Mouse (Mus musculus) hindbrain, embryonic 12.5 days (tissue): ENCODE measurements around the gene Cbl. TPM values are rescaled to one million over a fixed set of nuclear protein-coding genes. Genes with fewer than 3 reads are reported as not detected.
A peak's percentile ranks its signal among the peaks of the same experiment; 100 is the strongest.

Experiments
- ATAC-seq: fragments of 200-750 bp; cut with Nextera tagmentation; 2 replicates; pipeline ENCODE4 v1.8.0; 2017; ENCODE audit warnings: moderate TSS enrichment; ENCODE audit not compliant: low FRiP score
- H3K27ac ChIP-seq: fragments of 300-500 bp; sonication (generic); 2 replicates; pipeline ENCODE4 v1.5.1; 2016; ENCODE audit warnings: mild to moderate bottlenecking
- H3K27me3 ChIP-seq: fragments of 300-500 bp; sonication (generic); 2 replicates; pipeline ENCODE4 v1.6.1; 2016; ENCODE audit warnings: mild to moderate bottlenecking
- H3K36me3 ChIP-seq: fragments of 300-500 bp; sonication (generic); 2 replicates; pipeline ENCODE4 v1.6.1; 2016; ENCODE audit warnings: mild to moderate bottlenecking
- H3K4me1 ChIP-seq: fragments of 300-500 bp; sonication (generic); 2 replicates; pipeline ENCODE4 v1.6.1; 2016
- H3K4me2 ChIP-seq: fragments of 300-500 bp; sonication (generic); replicated peaks from 2 replicates; pipeline ENCODE4 v1.6.1; 2016; ENCODE audit warnings: mild to moderate bottlenecking
- H3K4me3 ChIP-seq: fragments of 300-500 bp; sonication (generic); 2 replicates; pipeline ENCODE4 v1.5.1; 2016; ENCODE audit warnings: mild to moderate bottlenecking
- H3K9ac ChIP-seq: fragments of 300-500 bp; sonication (generic); 2 replicates; pipeline ENCODE4 v1.6.1; 2016; ENCODE audit warnings: mild to moderate bottlenecking, moderate library complexity
- H3K9me3 ChIP-seq: fragments of 300-500 bp; sonication (generic); replicated peaks from 2 replicates; pipeline ENCODE4 v1.6.1; 2016; ENCODE audit warnings: mild to moderate bottlenecking
- WGBS: fragments of 180-500 bp; shearing (Covaris S2); methylation state at CpG from one replicate; pipeline ENCODE4 v1.1.7; 2016; 5-methylcytosine and 5-hydroxymethylcytosine counted together
- polyA plus RNA-seq: library from polyadenylated mRNA; unstranded; fragments of >200 nt; fragmentation: Nextera tagmentation; extraction: Ambion mirVana; gene quantifications from 2 replicates; pipeline ENCODE4 v1.2.1, GENCODE M21; 2016

The Cbl gene
- polyA plus RNA-seq, 1 experiment from 2014 or later, result 26.2 TPM

DNA sequence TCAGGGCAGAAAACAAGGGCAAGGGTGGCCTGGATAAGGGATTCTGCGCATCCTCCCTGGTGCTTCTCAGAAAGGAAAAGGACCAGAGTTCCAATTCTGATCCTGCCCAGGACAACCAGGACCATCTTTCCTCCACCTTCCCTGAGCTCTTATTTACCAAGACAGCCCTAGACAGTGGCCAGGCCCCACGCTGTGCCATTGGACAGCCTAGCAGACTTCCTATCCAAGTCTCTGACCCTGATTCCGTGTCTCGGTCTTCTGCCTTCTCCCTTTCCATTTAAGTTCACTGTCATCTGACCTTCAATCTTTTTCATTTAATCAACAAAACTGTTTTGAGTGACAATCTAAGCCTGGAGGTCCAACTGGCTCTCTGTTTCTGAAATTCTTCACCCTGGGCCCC, 127.3 kb downstream of the Cbl start:
- H3K4me3 ChIP-seq, result no peak overlapping the region
- H3K9ac ChIP-seq, result no peak overlapping the region
- H3K4me2 ChIP-seq, result no peak overlapping the region
- H3K4me1 ChIP-seq, result peaks cover 41% of the 10 kb centered on the region
- H3K27ac ChIP-seq, result no peak overlapping the region; the same call in 1 of the 2 replicates
- no peaks in the 10 kb centered on the region for H3K9me3 ChIP-seq
- peaks cover 14% of the 10 kb centered on the region for H3K36me3 ChIP-seq
- no peak for ATAC-seq
- WGBS, result 77% methylated on average over 4 of the region's 4 CpGs
- H3K27me3 ChIP-seq, result no peaks in the 10 kb centered on the region

DNA sequence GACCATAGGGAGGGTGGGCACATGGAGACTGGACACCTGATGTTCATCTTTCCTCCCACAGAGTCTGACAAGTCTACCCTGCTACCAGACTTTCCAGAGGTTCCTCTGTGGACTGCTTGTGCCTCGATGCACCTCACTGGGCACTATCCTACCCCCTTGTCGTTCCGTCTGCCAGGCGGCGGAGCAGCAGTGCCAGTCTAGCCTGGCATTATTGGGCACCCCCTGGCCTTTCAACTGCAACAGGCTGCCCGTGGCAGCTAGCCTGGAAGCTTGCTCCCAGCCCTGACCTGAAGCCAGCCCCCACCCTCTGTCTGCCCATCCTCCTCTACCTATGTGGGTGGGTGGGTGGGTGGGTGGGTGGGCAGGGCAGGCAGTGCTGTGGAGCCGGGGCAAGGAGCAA, 127.7 kb downstream of the Cbl start:
- H3K27me3 ChIP-seq, result no peaks in the 10 kb centered on the region
- H3K4me3 ChIP-seq, result no peak overlapping the region
- WGBS, result 92% methylated on average over 7 of the region's 7 CpGs
- H3K4me1 ChIP-seq, result peaks cover 41% of the 10 kb centered on the region
- H3K36me3 ChIP-seq, result peaks cover 14% of the 10 kb centered on the region
- H3K9me3 ChIP-seq, result no peaks in the 10 kb centered on the region
- no peak overlapping the region for H3K27ac ChIP-seq
- no peak for ATAC-seq
- H3K4me2 ChIP-seq, result no peak overlapping the region
- no peak overlapping the region for H3K9ac ChIP-seq

DNA sequence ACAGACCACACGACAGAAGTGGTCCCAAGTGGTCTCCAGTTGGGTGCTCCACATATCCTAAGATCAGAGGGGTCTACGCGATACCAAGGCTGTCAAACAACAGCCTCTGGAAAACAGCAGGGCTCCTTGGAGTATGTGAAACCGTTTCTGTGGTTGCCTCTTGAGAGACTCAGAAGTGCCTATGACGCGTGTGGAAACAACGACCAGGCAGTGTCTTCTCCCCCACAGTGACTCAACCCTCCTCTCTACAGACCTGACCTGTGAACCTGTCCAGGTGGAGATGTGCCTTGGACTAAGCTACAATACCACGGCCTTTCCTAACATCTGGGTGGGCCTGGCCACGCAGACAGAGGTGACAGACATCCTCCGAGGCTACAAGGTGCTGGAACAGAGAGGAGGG, 128.1 kb downstream of the Cbl start:
- no peak overlapping the region for H3K27ac ChIP-seq
- WGBS, result 87% methylated on average over 10 of the region's 10 CpGs
- H3K27me3 ChIP-seq, result no peaks in the 10 kb centered on the region
- H3K9ac ChIP-seq, result no peak overlapping the region
- no peak for ATAC-seq
- no peaks in the 10 kb centered on the region for H3K9me3 ChIP-seq
- H3K4me2 ChIP-seq, result no peak overlapping the region
- peaks cover 41% of the 10 kb centered on the region for H3K4me1 ChIP-seq
- H3K36me3 ChIP-seq, result peaks cover 14% of the 10 kb centered on the region
- H3K4me3 ChIP-seq, result no peak overlapping the region

DNA sequence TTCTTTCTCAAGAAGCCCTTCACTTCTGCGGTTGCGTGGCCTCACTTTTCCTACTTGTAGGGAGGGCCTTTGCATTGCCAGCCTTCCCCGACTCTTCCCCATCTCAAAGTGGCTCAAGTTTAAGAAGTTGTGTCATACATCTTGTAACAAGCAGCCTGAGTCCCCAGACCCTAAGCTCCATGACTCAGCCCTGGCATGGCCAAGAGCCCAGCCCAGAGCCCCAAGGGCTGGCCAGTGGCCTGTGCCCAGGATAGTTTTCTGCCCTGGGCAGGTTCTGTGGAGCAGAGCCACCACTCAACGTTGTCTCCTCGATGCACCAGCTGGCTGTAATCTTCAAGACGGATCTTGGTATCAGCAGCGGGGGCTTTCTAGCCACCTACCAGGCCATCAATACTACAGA, 129.0 kb downstream of the Cbl start:
- 94% methylated on average over 7 of the region's 7 CpGs for WGBS
- Histone ChIP-seq H3K36me3 (peaks cover 14% of the 10 kb centered on the region), H3K9me3 (no peaks in the 10 kb centered on the region)

DNA sequence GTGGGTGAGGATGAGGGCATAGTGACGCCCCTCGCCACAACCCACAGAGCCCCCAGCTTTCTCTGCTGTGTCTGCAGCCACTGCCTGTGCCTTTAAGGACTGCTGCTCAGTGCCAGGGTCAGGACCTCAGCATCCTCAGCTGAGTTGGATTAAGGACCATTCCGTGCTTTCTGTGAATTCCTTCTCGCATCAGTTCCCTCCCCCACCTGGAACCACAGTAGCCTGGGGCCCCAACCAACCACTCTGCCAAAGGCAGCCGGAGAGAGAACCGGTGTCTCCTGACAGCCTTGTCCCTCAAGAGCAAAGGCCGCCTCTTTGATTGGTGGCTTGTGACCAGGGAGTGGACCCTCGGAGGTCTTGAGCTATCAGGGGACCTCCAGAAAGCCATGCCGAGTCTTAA, 132.4 kb downstream of the Cbl start, which contains the start of gene Mfrp:
Gene Mfrp (plus strand): TSS at position 240 of the 400 bp plus-strand sequence.
- no peak for ATAC-seq
- Histone ChIP-seq H3K27ac (no peak within 1 kb of the TSS), H3K4me2 (no peak within 1 kb of the TSS), H3K9ac (no peak within 1 kb of the TSS), H3K4me1 (peaks cover 3% of the 10 kb centered on the region; the same call in 1 of the 2 replicates), H3K27me3 (no peaks in the 10 kb centered on the region), H3K4me3 (no peak within 1 kb of the TSS), H3K9me3 (no peaks in the 10 kb centered on the region), H3K36me3 (peaks cover 14% of the 10 kb centered on the region)
- 64% methylated on average over 9 of the region's 9 CpGs for WGBS

More for the DNA sequence above, 129.0 kb downstream of the Cbl start:
- H3K9ac ChIP-seq, result no peak overlapping the region
- H3K4me1 ChIP-seq, result peaks cover 33% of the 10 kb centered on the region
- H3K27ac ChIP-seq, result no peak overlapping the region
- no peak overlapping the region for H3K4me2 ChIP-seq
- no peaks in the 10 kb centered on the region for H3K27me3 ChIP-seq
- ATAC-seq, result no peak
- no peak overlapping the region for H3K4me3 ChIP-seq

DNA sequence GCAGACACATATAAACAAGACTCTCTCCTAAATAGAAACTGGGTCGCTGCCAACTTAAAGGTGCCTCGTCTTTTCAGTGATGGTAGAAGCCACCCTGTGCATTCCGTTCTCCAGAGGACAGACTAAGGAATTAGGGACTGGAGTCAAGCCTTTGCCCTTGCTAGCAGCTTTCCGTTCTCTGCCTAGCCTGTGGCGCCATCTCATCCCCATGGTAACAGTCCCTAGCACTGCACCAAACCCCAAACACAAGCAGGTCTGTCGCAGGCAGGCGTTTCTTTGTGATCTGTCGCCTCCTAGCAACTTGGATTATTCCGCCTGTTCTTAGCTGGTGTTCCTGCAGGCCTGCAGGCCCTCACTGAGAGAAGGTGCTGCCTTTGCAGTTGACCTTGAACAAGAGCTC, 137.3 kb downstream of the Cbl start:
- ATAC-seq, result peak; percentile 51; the same call in 1 of the 2 replicates
- 23% methylated on average over 9 of the region's 9 CpGs for WGBS
- no peak overlapping the region for H3K9ac ChIP-seq
- no peaks in the 10 kb centered on the region for H3K9me3 ChIP-seq
- no peaks in the 10 kb centered on the region for H3K36me3 ChIP-seq
- H3K4me2 ChIP-seq, result no peak overlapping the region
- peak overlapping the region; percentile 48 for H3K27ac ChIP-seq
- no peak overlapping the region for H3K4me3 ChIP-seq
- peaks cover 14% of the 10 kb centered on the region for H3K4me1 ChIP-seq
- no peaks in the 10 kb centered on the region for H3K27me3 ChIP-seq

DNA sequence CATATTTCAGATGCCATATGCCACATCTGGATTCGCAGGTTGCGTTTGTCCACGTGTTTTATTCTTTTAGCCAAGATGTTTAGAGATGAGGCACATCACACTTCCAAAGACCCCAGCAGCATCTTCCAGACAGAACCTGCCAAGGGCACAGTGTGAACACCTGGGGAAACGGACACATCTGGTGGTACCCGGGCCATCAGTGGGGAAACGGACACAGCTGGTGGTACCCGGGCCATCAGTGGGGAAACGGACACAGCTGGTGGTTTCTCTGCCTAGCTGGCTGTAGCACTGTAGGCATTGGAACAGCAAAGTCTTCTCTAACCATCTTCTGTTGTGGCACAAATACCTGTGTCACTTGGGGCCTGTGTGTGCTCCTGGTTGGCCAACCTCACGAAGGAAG, 138.1 kb downstream of the Cbl start:
- H3K9me3 ChIP-seq, result no peaks in the 10 kb centered on the region
- WGBS, result 89% methylated on average over 9 of the region's 9 CpGs
- H3K27ac ChIP-seq, result no peak overlapping the region
- peaks cover 14% of the 10 kb centered on the region for H3K4me1 ChIP-seq
- no peaks in the 10 kb centered on the region for H3K36me3 ChIP-seq
- ATAC-seq, result no peak
- H3K27me3 ChIP-seq, result no peaks in the 10 kb centered on the region
- H3K9ac ChIP-seq, result no peak overlapping the region
- no peak overlapping the region for H3K4me2 ChIP-seq
- H3K4me3 ChIP-seq, result no peak overlapping the region

DNA sequence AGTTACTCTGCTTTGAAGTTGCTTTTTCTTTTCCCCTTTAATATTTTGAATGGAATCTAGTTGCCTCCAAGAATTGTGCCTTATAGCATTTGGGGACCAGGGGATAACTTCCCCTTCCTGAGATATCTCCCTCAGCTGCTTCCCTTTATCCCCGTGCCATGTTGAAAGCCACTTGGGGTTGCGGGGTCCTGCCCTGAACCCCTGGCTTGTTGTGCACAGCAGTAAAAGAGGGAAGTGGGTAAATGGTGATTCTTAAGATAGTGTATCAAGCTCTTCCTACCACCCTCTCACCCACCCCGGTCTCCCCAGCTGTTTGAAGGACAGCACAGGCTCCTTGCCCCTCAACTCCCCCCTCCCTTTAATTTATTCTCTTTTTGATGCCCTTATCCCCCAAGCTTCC, 139.1 kb downstream of the Cbl start:
- 83% methylated on average over 3 of the region's 3 CpGs for WGBS
- H3K4me3 ChIP-seq, result no peak overlapping the region
- no peak overlapping the region for H3K27ac ChIP-seq
- H3K9ac ChIP-seq, result no peak overlapping the region
- no peaks in the 10 kb centered on the region for H3K9me3 ChIP-seq
- H3K27me3 ChIP-seq, result no peaks in the 10 kb centered on the region
- H3K36me3 ChIP-seq, result no peaks in the 10 kb centered on the region
- H3K4me2 ChIP-seq, result no peak overlapping the region
- no peak for ATAC-seq
- peaks cover 14% of the 10 kb centered on the region for H3K4me1 ChIP-seq

DNA sequence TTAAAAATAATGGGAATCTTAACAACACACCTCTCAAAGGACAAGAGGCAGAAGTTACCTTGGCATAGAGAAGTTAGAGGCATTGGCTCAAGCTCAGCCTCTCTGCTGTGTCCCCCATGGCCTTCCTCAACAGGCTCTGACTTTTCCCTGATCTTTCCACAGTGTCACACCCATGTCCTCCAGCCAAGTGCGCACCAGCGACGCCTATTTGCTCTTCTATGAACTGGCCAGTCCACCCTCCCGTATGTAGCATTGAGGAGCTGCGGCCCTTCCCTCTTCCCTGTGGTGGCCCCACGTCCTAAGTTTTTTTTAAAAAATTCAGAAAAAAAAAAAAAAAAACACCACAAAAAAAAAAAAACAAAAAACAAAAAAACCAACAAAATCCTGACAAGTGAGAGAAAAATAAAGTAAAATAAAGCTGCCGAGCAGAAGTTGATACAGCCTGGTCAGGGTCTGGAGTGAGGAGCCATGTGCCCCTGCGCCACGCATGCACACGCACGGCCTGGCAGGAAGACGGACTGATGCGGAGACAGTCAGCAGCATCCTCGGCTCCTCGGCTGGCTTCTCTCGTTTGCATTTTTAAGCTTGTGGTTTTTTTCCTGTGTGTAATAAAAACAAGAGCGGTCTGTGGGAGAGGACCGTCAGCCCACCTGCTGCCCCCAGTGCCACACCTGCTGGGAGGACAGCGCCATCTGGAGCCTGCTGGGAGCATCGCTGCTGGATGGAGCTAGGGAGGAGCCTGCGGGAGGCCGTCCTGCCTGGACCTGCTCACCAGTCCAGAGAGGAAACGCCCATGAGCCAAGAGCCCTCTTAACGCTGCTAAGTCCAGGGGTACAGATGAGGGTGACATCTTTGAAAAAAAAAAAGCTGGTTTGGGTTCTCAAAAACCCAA, 140.0 kb downstream of the Cbl start:
- Histone ChIP-seq H3K4me1 (peaks cover 14% of the 10 kb centered on the region), H3K27me3 (no peaks in the 10 kb centered on the region), H3K4me2 (peak overlapping the region; percentile 36), H3K9me3 (no peaks in the 10 kb centered on the region), H3K36me3 (no peaks in the 10 kb centered on the region), H3K9ac (0 out of 2 replicates have a peak overlapping the region, but pooled peaks have one; percentile 33), H3K4me3 (no peak overlapping the region), H3K27ac (no peak overlapping the region)
- peak; percentile 59 for ATAC-seq
- WGBS, result 30% methylated on average over 24 of the region's 24 CpGs

Other genes with a start within 250 kb of the Cbl start
- gene Thy1, start 190.7 kb downstream of the Cbl start, polyA plus RNA-seq, result not detected in 2 replicates
- 11.5 and 14.2 TPM in 2 replicates for gene Usp2, start 167.0 kb downstream of the Cbl start, polyA plus RNA-seq
- 0.14 and 0.30 TPM in 2 replicates for gene Mfrp, start 132.3 kb downstream of the Cbl start, polyA plus RNA-seq
- gene C1qtnf5, start 126.8 kb downstream of the Cbl start, polyA plus RNA-seq, result 1.4 and 1.8 TPM in 2 replicates
- gene Gm49380, start 120.5 kb downstream of the Cbl start, polyA plus RNA-seq, result 0.26 and 0.30 TPM in 2 replicates
- 57.1 and 61.4 TPM in 2 replicates for gene Rnf26, start 120.5 kb downstream of the Cbl start, polyA plus RNA-seq
- gene Mcam, start 99.6 kb downstream of the Cbl start, polyA plus RNA-seq, result 14.5 and 15.4 TPM in 2 replicates
- gene Ccdc153, start 6.6 kb upstream of the Cbl start, polyA plus RNA-seq, result not detected in 2 replicates
- gene Pdzd3, start 17.4 kb upstream of the Cbl start, polyA plus RNA-seq, result 0.15 TPM in 1 of 2 replicates, not detected in the other
- gene Nlrx1, start 34.5 kb upstream of the Cbl start, polyA plus RNA-seq, result 5.1 and 5.6 TPM in 2 replicates
- 12.9 and 13.5 TPM in 2 replicates for gene Abcg4, start 54.6 kb upstream of the Cbl start, polyA plus RNA-seq
- gene Hinfp, start 71.6 kb upstream of the Cbl start, polyA plus RNA-seq, result 28.9 and 32.5 TPM in 2 replicates
- 20.2 and 22.2 TPM in 2 replicates for gene C2cd2l, start 86.2 kb upstream of the Cbl start, polyA plus RNA-seq
- 37.3 and 41.3 TPM in 2 replicates for gene Dpagt1, start 92.0 kb upstream of the Cbl start, polyA plus RNA-seq
- 273 and 290 TPM in 2 replicates for gene H2afx, start 100.6 kb upstream of the Cbl start, polyA plus RNA-seq
- gene Hmbs, start 110.2 kb upstream of the Cbl start, polyA plus RNA-seq, result 99.4 and 103 TPM in 2 replicates
- gene Vps11, start 127.6 kb upstream of the Cbl start, polyA plus RNA-seq, result 35.2 and 36.2 TPM in 2 replicates
- gene Hyou1, start 145.4 kb upstream of the Cbl start, polyA plus RNA-seq, result 35.8 and 39.1 TPM in 2 replicates
- gene Slc37a4, start 162.8 kb upstream of the Cbl start, polyA plus RNA-seq, result 38.7 TPM in 2 replicates
- 1,265 and 1,340 TPM in 2 replicates for gene Rps25, start 173.1 kb upstream of the Cbl start, polyA plus RNA-seq
- gene Trappc4, start 173.6 kb upstream of the Cbl start, polyA plus RNA-seq, result 256 and 259 TPM in 2 replicates
- 32.9 and 36.7 TPM in 2 replicates for gene Ccdc84, start 184.5 kb upstream of the Cbl start, polyA plus RNA-seq
- gene Foxr1, start 207.1 kb upstream of the Cbl start, polyA plus RNA-seq, result not detected in 2 replicates
- not detected in 2 replicates for gene Upk2, start 220.9 kb upstream of the Cbl start, polyA plus RNA-seq
- gene Bcl9l, start 248.8 kb upstream of the Cbl start, polyA plus RNA-seq, result 12.3 and 15.5 TPM in 2 replicates